Mouse (Mus musculus) intestine, postnatal 0 days (tissue): ENCODE measurements at regions not wholly inside any gene's neighbourhood (a gene's known extent, or its start where the extent isn't known, plus 50 kb on each side); places are given as distances from the start of the nearest gene placed in this dataset.

Experiments used
- ATAC-seq: fragments of 200-750 bp; cut with Nextera tagmentation; 2 replicates; pipeline ENCODE4 v1.8.0; 2017; ENCODE audit warnings: mild to moderate bottlenecking, moderate TSS enrichment, moderate library complexity
- H3K27ac ChIP-seq: fragments of 300-500 bp; sonication (generic); 2 replicates; pipeline ENCODE4 v1.5.1; 2014; ENCODE audit warnings: mild to moderate bottlenecking, low read depth, low read length, moderate library complexity
- H3K27me3 ChIP-seq: fragments of 300-500 bp; sonication (generic); replicated peaks from 2 replicates; pipeline ENCODE4 v1.6.1; 2014; ENCODE audit warnings: low read length, mixed read lengths; ENCODE audit not compliant: control insufficient read depth, insufficient read depth
- H3K36me3 ChIP-seq: fragments of 300-500 bp; sonication (generic); 2 replicates; pipeline ENCODE4 v1.6.1; 2014; ENCODE audit warnings: mild to moderate bottlenecking, moderate library complexity; ENCODE audit not compliant: control insufficient read depth, insufficient read depth
- H3K4me1 ChIP-seq: fragments of 300-500 bp; sonication (generic); replicated peaks from 2 replicates; pipeline ENCODE4 v1.6.1; 2014; ENCODE audit warnings: antibody characterized with exemption, low read length, mixed read lengths; ENCODE audit not compliant: control insufficient read depth, insufficient read depth
- H3K4me2 ChIP-seq: fragments of 300-500 bp; sonication (generic); replicated peaks from 2 replicates; pipeline ENCODE4 v1.6.1; 2014; ENCODE audit warnings: low read depth, mild to moderate bottlenecking, moderate library complexity
- H3K4me3 ChIP-seq: fragments of 300-500 bp; sonication (generic); 2 replicates; pipeline ENCODE4 v1.5.1; 2014; ENCODE audit warnings: low read depth, low read length
- H3K9ac ChIP-seq: fragments of 300-500 bp; sonication (generic); 2 replicates; pipeline ENCODE4 v1.6.1; 2014; ENCODE audit warnings: mild to moderate bottlenecking, low read depth, low read length
- H3K9me3 ChIP-seq: fragments of 300-500 bp; sonication (generic); 2 replicates; pipeline ENCODE4 v1.6.1; 2016; ENCODE audit warnings: mixed run types; ENCODE audit not compliant: control insufficient read depth
- CTCF ChIP-seq: sonication (generic); IDR thresholded peaks from 2 replicates; pipeline ENCODE4 v1.5.1; 2016; ENCODE audit warnings: low read depth, mild to moderate bottlenecking, control low read depth, antibody characterized with exemption, moderate library complexity
- WGBS: fragments of 180-500 bp; shearing (Covaris S2); extraction: QIAGEN DNeasy Blood & Tissue Kit; methylation state at CpG from one replicate; pipeline ENCODE4 v1.1.7; 2014; 5-methylcytosine and 5-hydroxymethylcytosine counted together

DNA sequence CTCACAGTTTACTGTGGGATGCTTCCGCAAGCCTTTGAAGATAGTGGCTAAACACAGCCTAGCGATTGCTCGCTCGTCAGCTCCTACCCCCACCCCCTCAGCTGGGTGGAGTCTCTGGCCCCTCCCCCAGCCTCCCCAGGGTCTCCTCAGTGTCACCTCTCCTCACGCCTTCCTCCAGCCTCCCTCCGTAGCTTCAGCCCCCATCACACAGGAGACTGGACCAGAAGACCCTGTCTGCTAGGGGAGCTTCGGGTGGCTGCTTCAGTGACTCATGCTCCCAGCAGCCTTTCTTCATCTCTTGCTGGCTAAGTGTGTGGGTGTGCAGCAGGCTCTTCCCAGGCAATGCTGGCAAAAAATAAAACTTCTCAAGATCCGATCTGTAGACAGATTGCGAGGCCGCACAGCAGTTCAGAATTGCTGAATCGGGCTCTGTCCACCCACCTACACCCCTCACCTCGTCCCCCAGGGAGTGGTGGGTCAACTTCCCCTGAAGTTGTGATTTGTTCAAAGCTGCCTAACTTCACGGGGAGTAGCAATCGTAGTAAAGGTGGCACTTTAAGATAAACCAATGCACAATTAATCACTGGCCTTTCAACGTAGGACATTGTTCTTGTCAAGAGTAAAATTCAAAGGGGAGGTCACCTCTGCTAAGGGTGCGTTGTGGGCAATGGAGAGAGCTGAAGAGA, 61.2 kb upstream of the Ankrd28 start:
- 10% methylated on average over 16 of the region's 16 CpGs for WGBS
- Histone ChIP-seq H3K9ac (no peak overlapping the region), H3K9me3 (no peaks in the 10 kb centered on the region), H3K4me2 (peak overlapping the region; percentile 58), H3K27ac (peak overlapping the region; percentile 21; the same call in 1 of the 2 replicates), H3K36me3 (no peaks in the 10 kb centered on the region), H3K4me3 (peak overlapping the region; percentile 14; the same call in 1 of the 2 replicates), H3K27me3 (no peaks in the 10 kb centered on the region), H3K4me1 (peaks cover 9% of the 10 kb centered on the region; the same call in 1 of the 2 replicates)
- TF ChIP-seq CTCF, result no peak
- peak; percentile 43; the same call in 1 of the 2 replicates for ATAC-seq

DNA sequence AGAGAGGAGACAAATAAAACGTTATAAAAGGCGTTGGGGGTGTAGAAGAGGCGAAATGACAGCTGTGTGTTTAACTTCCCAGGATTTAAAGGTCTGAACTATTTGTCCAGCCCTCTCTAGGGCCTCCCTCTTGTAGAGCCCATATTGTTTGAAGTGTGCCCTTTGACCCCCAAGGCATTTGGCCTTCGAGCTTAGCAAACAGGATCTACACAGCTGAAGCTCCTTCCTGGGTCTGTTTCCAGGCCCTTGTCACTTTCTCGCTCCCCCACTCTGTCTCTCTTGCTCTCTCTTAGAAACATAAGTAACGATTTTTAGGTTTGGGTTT, 61.7 kb upstream of the Ankrd28 start:
- 19% methylated on average over 6 of the region's 6 CpGs for WGBS
- Histone ChIP-seq H3K4me2 (peak overlapping the region; percentile 58), H3K27ac (no peak overlapping the region), H3K4me1 (peaks cover 9% of the 10 kb centered on the region; the same call in 1 of the 2 replicates), H3K9me3 (no peaks in the 10 kb centered on the region), H3K9ac (no peak overlapping the region), H3K36me3 (no peaks in the 10 kb centered on the region), H3K4me3 (no peak overlapping the region), H3K27me3 (no peaks in the 10 kb centered on the region)
- no peak for TF ChIP-seq CTCF
- ATAC-seq, result 0 out of 2 replicates have a peak, but pooled peaks have one; percentile 67

DNA sequence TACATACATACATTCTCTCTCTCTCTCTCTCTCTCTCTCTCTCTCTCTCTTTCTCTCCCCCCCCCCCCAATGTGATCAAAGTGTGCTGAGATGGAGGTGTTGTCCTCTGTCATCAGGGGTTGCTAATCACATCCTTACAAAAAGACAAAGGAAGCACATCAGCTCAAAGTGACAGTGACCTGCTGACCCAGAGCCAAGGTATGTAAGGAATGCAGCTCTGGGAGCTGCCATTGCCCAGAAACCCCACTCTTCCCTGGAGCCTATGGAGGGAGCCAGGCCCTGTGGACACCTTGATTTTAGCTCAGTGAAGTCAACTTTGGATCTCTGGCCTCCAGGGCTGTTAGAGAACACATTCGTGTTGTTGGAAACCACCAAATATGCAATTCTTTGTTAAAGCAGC, 66.0 kb upstream of the Ankrd28 start:
- 50% methylated on average over 1 of the region's 1 CpGs for WGBS
- ATAC-seq, result no peak
- Histone ChIP-seq H3K27me3 (no peaks in the 10 kb centered on the region), H3K4me2 (no peak overlapping the region), H3K4me1 (peaks cover 8% of the 10 kb centered on the region; the same call in 1 of the 2 replicates), H3K36me3 (no peaks in the 10 kb centered on the region), H3K4me3 (no peak overlapping the region), H3K27ac (no peak overlapping the region), H3K9me3 (no peaks in the 10 kb centered on the region), H3K9ac (no peak overlapping the region)
- no peak for TF ChIP-seq CTCF

DNA sequence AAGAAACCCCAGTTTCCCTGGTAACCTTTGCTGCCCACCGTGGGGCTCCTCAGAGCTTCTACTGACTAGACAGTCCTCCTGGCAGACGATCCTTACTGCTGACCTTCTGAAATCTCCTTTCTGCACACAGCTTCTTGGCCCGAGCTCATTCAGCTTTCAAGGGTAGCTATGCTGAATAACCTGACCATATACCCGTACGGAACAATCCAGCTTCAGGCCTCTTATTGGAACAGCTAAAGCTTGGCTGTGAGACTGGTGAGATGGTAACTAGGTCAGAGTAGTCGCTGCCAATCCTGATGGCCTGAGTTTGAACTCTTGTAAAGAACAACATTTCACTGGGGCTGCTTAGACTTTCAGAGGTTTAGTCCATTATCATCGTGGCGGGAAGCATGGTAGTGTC, 69.1 kb upstream of the Ankrd28 start:
- 77% methylated on average over 8 of the region's 8 CpGs for WGBS
- Histone ChIP-seq H3K9me3 (no peaks in the 10 kb centered on the region), H3K4me1 (no peaks in the 10 kb centered on the region), H3K9ac (no peak overlapping the region), H3K27me3 (no peaks in the 10 kb centered on the region), H3K4me3 (no peak overlapping the region), H3K36me3 (no peaks in the 10 kb centered on the region), H3K27ac (no peak overlapping the region), H3K4me2 (no peak overlapping the region)
- no peak for ATAC-seq
- TF ChIP-seq CTCF, result no peak

DNA sequence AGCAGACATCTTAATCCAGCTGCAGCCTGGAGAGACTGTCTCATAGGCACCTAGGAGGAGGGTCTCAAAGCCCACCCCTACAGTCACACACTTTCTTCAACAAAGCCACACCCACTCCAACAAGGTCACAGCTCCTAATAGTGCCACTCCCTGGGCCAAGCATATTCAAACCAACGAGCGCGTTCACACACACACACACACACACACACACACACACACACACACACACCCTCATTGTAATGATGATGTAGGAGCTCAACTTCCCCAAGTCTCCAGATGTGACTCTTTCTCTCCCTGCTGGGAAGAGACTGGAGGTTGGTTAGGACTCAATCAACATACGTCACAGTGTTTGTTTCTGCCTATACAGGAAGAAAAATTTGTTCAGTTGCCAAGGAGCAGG, 69.5 kb upstream of the Ankrd28 start:
- H3K4me1 ChIP-seq, result no peaks in the 10 kb centered on the region
- H3K4me2 ChIP-seq, result no peak overlapping the region
- no peak overlapping the region for H3K9ac ChIP-seq
- no peak for ATAC-seq
- H3K36me3 ChIP-seq, result no peaks in the 10 kb centered on the region
- WGBS, result 57% methylated on average over 4 of the region's 4 CpGs
- H3K9me3 ChIP-seq, result no peaks in the 10 kb centered on the region
- TF ChIP-seq CTCF, result no peak
- H3K27ac ChIP-seq, result no peak overlapping the region
- no peak overlapping the region for H3K4me3 ChIP-seq
- no peaks in the 10 kb centered on the region for H3K27me3 ChIP-seq

DNA sequence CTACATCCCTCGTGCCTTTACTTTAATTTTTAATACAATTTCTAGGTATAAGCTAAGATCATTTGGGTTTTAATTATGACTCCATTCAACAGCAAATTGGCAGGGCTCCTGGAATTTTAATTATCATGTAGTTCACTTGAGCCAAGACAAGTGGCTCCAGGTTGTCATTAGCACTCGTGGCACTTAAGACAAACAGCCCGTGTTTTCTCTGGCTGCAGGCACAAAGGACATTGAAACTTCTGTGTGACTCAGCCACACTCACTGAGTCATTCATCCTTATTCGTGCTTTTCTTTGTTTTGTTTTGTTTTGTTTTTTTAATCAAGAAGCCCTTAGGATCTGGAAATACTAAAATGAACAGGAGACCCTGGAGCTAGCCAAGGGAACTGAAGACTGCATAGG, 71.5 kb upstream of the Ankrd28 start:
- no peaks in the 10 kb centered on the region for H3K27me3 ChIP-seq
- no peak overlapping the region for H3K27ac ChIP-seq
- ATAC-seq, result no peak
- H3K9ac ChIP-seq, result no peak overlapping the region
- WGBS, result 43% methylated on average over 4 of the region's 4 CpGs
- H3K9me3 ChIP-seq, result no peaks in the 10 kb centered on the region
- no peaks in the 10 kb centered on the region for H3K36me3 ChIP-seq
- H3K4me2 ChIP-seq, result no peak overlapping the region
- H3K4me1 ChIP-seq, result no peaks in the 10 kb centered on the region
- no peak overlapping the region for H3K4me3 ChIP-seq
- TF ChIP-seq CTCF, result no peak
